In the genomic region with DNA sequence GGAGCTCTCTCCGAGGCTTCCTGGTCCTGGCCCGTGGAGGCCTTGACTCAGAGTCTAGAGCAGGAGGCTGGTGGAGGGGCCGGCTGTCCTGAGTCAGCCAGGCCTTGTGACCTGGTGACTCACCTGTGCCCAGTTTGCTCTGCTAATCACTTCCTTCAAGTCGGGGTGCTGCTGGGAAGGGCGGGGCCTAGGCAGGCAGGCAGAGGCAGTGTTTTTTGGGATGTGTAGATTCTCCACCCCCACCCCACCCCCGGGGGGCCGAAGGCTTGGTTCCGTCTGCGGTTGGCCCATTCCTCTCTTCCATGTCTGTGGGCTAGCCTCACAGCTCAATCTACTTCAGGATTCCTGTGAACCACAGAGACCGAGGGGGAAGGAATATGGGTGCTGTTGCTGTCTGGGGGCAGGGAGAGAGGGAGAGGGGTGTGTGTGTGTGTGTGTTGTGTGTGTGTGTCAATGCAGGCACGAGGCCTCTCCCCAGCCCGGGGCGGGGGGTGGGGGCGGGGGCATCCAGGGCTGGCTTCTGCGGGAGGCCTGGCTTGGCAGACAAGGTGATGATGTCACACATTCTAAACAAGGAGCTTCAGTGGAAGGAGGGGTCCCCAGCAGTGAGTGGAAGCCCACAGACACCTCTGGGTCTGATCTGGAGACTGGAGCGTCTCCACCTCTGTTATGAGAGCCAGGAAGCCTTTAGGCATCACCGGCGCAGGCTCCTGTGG, we compare ENCODE assay signal across 10 mouse cellular contexts. TPM values are rescaled to one million over a fixed set of nuclear protein-coding genes. Genes with fewer than 3 reads are reported as not detected.
DNase-seq lines count a peak whose midpoint lies in the region; ATAC-seq and TF ChIP-seq lines count a peak whose summit lies in the region.
"Had no signal": no experiment of that assay in that cellular context is flagged by ENCODE, and none has a peak within 500 bp of the region (broad histone marks: within the 10 kb centered on the region; RNA-seq: fewer than 3 reads in every experiment).

No protein-coding gene starts in this region.

- WGBS in heart, embryonic 14.5 days = 27% methylated on average over 18 of the region's 18 CpGs
- WGBS in lung, adult 2 months = 45% methylated on average over 18 of the region's 18 CpGs

- H3K79me2 ChIP-seq in C2C12 (ENCODE audit: control insufficient read depth, insufficient read depth) = no peaks in the 10 kb centered on the region

- H3K4me1 ChIP-seq in heart, embryonic 14.5 days (ENCODE audit: control insufficient read depth in 2 of 2, insufficient read depth in 2 of 2, low read length in 2 of 2) = peaks cover 23 to 32% of the 10 kb centered on the region in 2 experiments; a peak in 3 of 4 replicates
- H3K4me1 ChIP-seq in lung, adult 2 months (ENCODE audit: control insufficient read depth, insufficient read depth, low read length) = peaks cover 16% of the 10 kb centered on the region

- peak overlapping the region; percentile 64 for H3ac ChIP-seq in C2C12 (ENCODE audit: control insufficient read depth, insufficient read length, low read depth)

- H3K36me3 ChIP-seq in heart, embryonic 14.5 days (ENCODE audit: control insufficient read depth, insufficient read depth, low read length) = no peaks in the 10 kb centered on the region
- no peaks in the 10 kb centered on the region for H3K36me3 ChIP-seq in C2C12 (ENCODE audit: control insufficient read depth, insufficient read depth)

- intact Hi-C loops in heart, postnatal 25 days (cut with DNase I) = loop anchor here (10.0 kb wide), 1 partner anchor 486 kb away; the partner anchor contains the start of gene Grm4

- no peak overlapping the region for H3K4me3 ChIP-seq in heart, embryonic 14.5 days (ENCODE audit: control insufficient read depth in 1 of 2, insufficient read depth in 1 of 2, low read depth in 1 of 2, low read length in 2 of 2)
- H3K4me3 ChIP-seq in C2C12 (ENCODE audit: insufficient read depth, poor library complexity, severe bottlenecking) = no peak overlapping the region
- no peak overlapping the region for H3K4me3 ChIP-seq in lung, adult 2 months (replicated peaks; ENCODE audit: extremely low read depth, low read depth, low read length)

- no peaks in the 10 kb centered on the region for H3K79me3 ChIP-seq in C2C12 (ENCODE audit: low read depth)

- no peak overlapping the region for H3K27ac ChIP-seq in heart, embryonic 14.5 days (replicated peaks in 1 of 2; ENCODE audit: control insufficient read depth in 1 of 2, insufficient read depth in 1 of 2, low read depth in 2 of 2, low read length in 2 of 2)

- H3K9me3 ChIP-seq in heart, embryonic 14.5 days (ENCODE audit: control insufficient read depth, low read length) = no peaks in the 10 kb centered on the region

- no peak for TF ChIP-seq CTCF in C2C12 (IDR thresholded peaks at IDR 0.05; ENCODE audit: control insufficient read depth, insufficient read depth, insufficient read length)
- TF ChIP-seq CTCF in lung, adult 2 months (IDR thresholded peaks at IDR 0.05; ENCODE audit: insufficient read depth, low read length) = no peak

- no peak for DNase-seq in heart, postnatal 25 days (ENCODE audit: low spot score)
- DNase-seq in adrenal gland, postnatal 36 days = peak; percentile 78 to 80
- no peak for DNase-seq in lung, adult 2 months
- no peak for DNase-seq in layer of hippocampus, postnatal 14 days (ENCODE audit: low spot score in 2 of 2)
- no peak for DNase-seq in thymus, postnatal 36 days
- no peak for DNase-seq in frontal cortex, adult 2 months (ENCODE audit: extremely low spot score in 1 of 2, low spot score in 1 of 2)
- DNase-seq: heart, postnatal 36 days; left cerebral cortex, postnatal 4 days had no signal

- no peak for ATAC-seq in heart, embryonic 14.5 days (ENCODE audit: insufficient number of reproducible peaks, insufficient read depth, low FRiP score, low read depth)

- no peaks in the 10 kb centered on the region for H3K27me3 ChIP-seq in heart, embryonic 14.5 days (ENCODE audit: control insufficient read depth, insufficient read depth, low read length)
- no peaks in the 10 kb centered on the region for H3K27me3 ChIP-seq in C2C12 (ENCODE audit: control insufficient read depth, insufficient read depth, insufficient read length)

- H3K9ac ChIP-seq in heart, embryonic 14.5 days (ENCODE audit: low read length) = no peak overlapping the region

- peak; percentile 29; the same call in 1 of the 2 replicates for TF ChIP-seq POLR2A in lung, adult 2 months (IDR thresholded peaks at IDR 0.05; ENCODE audit: borderline replicate concordance, extremely low read depth, low read depth, low read length)

- 0 out of 2 replicates have a peak overlapping the region, but pooled peaks have one; percentile 4 for H3K4me2 ChIP-seq in heart, embryonic 14.5 days (ENCODE audit: low read length)

TF ChIP-seq in C2C12, 6 proteins besides CTCF, POLR2A, EP300 and RAD21:
- no peak for TF ChIP-seq MYOG (IDR thresholded peaks at IDR 0.05; ENCODE audit: control insufficient read depth, extremely low read depth, insufficient read length)
- peak; percentile 65 for TF ChIP-seq USF1 (IDR thresholded peaks at IDR 0.05; ENCODE audit: low read depth)
- TF ChIP-seq MAX (IDR thresholded peaks at IDR 0.05) = peak; percentile 70
- peak; percentile 7 for TF ChIP-seq MYOD1 (IDR thresholded peaks at IDR 0.05; ENCODE audit: control insufficient read depth, insufficient read length, low read depth)
- TF ChIP-seq FOSL1 (IDR thresholded peaks at IDR 0.05; ENCODE audit: insufficient read depth, low read length, poor library complexity, severe bottlenecking) = peak; percentile 62
- no peak for TF ChIP-seq CEBPB (IDR thresholded peaks at IDR 0.05; ENCODE audit: low read depth)
TF ChIP-seq in C2C12: peak in this region for 4.

RNA-seq across cellular contexts. Expression of gene Bak1, which starts 9.7 kb away (rescaled TPM):
- 8.2 and 10.5 TPM in 2 replicates for polyA plus RNA-seq in heart, embryonic 14.5 days (2014; fragmentation: Nextera tagmentation; extraction: Ambion mirVana)
- 10 to 100 TPM; 18.2 to 24.2 TPM for total RNA-seq in heart, postnatal 25 days (2021)
- 95.1 TPM for polyA plus RNA-seq in C2C12 (2012; fragmentation: generic; extraction: Trizol)
- 10 to 100 TPM; 29.3 to 42.4 TPM for total RNA-seq in adrenal gland, postnatal 36 days (2021)
- 48.2 and 55.8 TPM in 2 replicates for polyA plus RNA-seq in lung, adult 2 months (2012; rRNA removed)
- 10 to 100 TPM; 23.8 to 25.0 TPM for total RNA-seq in layer of hippocampus, postnatal 14 days (2021)
- 17.9 and 19.4 TPM in 2 replicates for polyA plus RNA-seq in frontal cortex, adult 2 months (2012; rRNA removed)

RNA-seq across cellular contexts. Expression of gene Itpr3, which starts 18.6 kb away (rescaled TPM):
- polyA plus RNA-seq in heart, embryonic 14.5 days (2014; fragmentation: Nextera tagmentation; extraction: Ambion mirVana) = 1.7 TPM in 2 replicates
- 1 to 10 TPM; 4.6 to 6.8 TPM for total RNA-seq in heart, postnatal 25 days (2021)
- 20.0 TPM for polyA plus RNA-seq in C2C12 (2012; fragmentation: generic; extraction: Trizol)
- 1 to 10 TPM; 5.9 to 6.3 TPM for total RNA-seq in adrenal gland, postnatal 36 days (2021)
- 22.0 and 22.5 TPM in 2 replicates for polyA plus RNA-seq in lung, adult 2 months (2012; rRNA removed)
- 1 to 10 TPM; 2.3 to 5.3 TPM for total RNA-seq in layer of hippocampus, postnatal 14 days (2021)
- 3.8 and 4.2 TPM in 2 replicates for polyA plus RNA-seq in frontal cortex, adult 2 months (2012; rRNA removed)

Comparison
In these comparisons a context has a peak if more than half of its experiments do, and no peak if none do; other contexts are left out.
1. DNase-seq: peak in adrenal gland, postnatal 36 days (2 of 2); none in heart, postnatal 25 days (single experiment), lung, adult 2 months (single experiment), layer of hippocampus, postnatal 14 days (0 of 2), thymus, postnatal 36 days (0 of 2) and frontal cortex, adult 2 months (0 of 2).